Mouse (Mus musculus) heart, embryonic 16.5 days (tissue): ENCODE data around the gene Epb41l5. TPM values are rescaled to one million over a fixed set of nuclear protein-coding genes. Genes with fewer than 3 reads are reported as not detected.

Experiments
- ATAC-seq: fragments of 200-750 bp; cut with Nextera tagmentation; replicated peaks from 2 replicates; pipeline ENCODE4 v1.8.0; 2017; ENCODE audit warnings: moderate number of reproducible peaks; ENCODE audit not compliant: insufficient read depth, low FRiP score; ENCODE audit errors: extremely low read depth
- H3K27ac ChIP-seq: fragments of 300-500 bp; sonication (generic); 2 replicates; pipeline ENCODE4 v1.5.1; 2014; ENCODE audit warnings: mild to moderate bottlenecking, low read length, control low read depth, moderate library complexity
- H3K27me3 ChIP-seq: fragments of 300-500 bp; sonication (generic); 2 replicates; pipeline ENCODE4 v1.6.1; 2014; ENCODE audit warnings: low read length, mixed read lengths; ENCODE audit not compliant: control insufficient read depth, insufficient read depth
- H3K36me3 ChIP-seq: fragments of 300-500 bp; sonication (generic); 2 replicates; pipeline ENCODE4 v1.6.1; 2014; ENCODE audit not compliant: control insufficient read depth, insufficient read depth
- H3K4me1 ChIP-seq: fragments of 300-500 bp; sonication (generic); 2 replicates; pipeline ENCODE4 v1.6.1; 2014; ENCODE audit warnings: low read length, mixed read lengths; ENCODE audit not compliant: control insufficient read depth, insufficient read depth
- H3K4me2 ChIP-seq: fragments of 300-500 bp; sonication (generic); 2 replicates; pipeline ENCODE4 v1.6.1; 2014; ENCODE audit warnings: low read depth, mild to moderate bottlenecking, control low read depth, low read length
- H3K4me3 ChIP-seq: fragments of 300-500 bp; sonication (generic); 2 replicates; pipeline ENCODE4 v1.5.1; 2014; ENCODE audit warnings: mild to moderate bottlenecking, control low read depth, low read length
- H3K9ac ChIP-seq: fragments of 300-500 bp; sonication (generic); 2 replicates; pipeline ENCODE4 v1.6.1; 2014; ENCODE audit warnings: low read length, control low read depth
- H3K9me3 ChIP-seq: fragments of 300-500 bp; sonication (generic); replicated peaks from 2 replicates; pipeline ENCODE4 v1.6.1; 2016; ENCODE audit warnings: low read length; ENCODE audit not compliant: control insufficient read depth
- WGBS: fragments of 180-500 bp; shearing (Covaris S2); extraction: QIAGEN DNeasy Blood & Tissue Kit; methylation state at CpG from one replicate; pipeline ENCODE4 v1.1.7; 2014; 5-methylcytosine and 5-hydroxymethylcytosine counted together
- polyA plus RNA-seq: library from polyadenylated mRNA; unstranded; fragments of >200 nt; fragmentation: Nextera tagmentation; extraction: Ambion mirVana; gene quantifications from 2 replicates; pipeline ENCODE4 v1.2.1, GENCODE M21; 2015

The Epb41l5 gene
- polyA plus RNA-seq = 12.7 and 12.8 TPM in 2 replicates

GRCm38 (mm10) chr1:119648205-119649111 is at the start of gene Epb41l5:
Gene Epb41l5 (minus strand): TSS chr1:119649000.
- Histone ChIP-seq H3K4me1 (peaks cover 10% of the 10 kb centered on the region), H3K27me3 (no peaks in the 10 kb centered on the region), H3K4me2 (peak within 1 kb of the TSS; percentile 89), H3K36me3 (no peaks in the 10 kb centered on the region), H3K9ac (peak within 1 kb of the TSS; percentile 82), H3K27ac (peak within 1 kb of the TSS; percentile 90), H3K4me3 (peak within 1 kb of the TSS; percentile 95), H3K9me3 (no peaks in the 10 kb centered on the region)
- WGBS = under 1% methylated on average over 86 of the region's 86 CpGs
- peak; percentile 94 for ATAC-seq

- no peak overlapping the region for H3K4me3 ChIP-seq
- no peak for ATAC-seq
- no peaks in the 10 kb centered on the region for H3K4me1 ChIP-seq
- H3K9me3 ChIP-seq = no peaks in the 10 kb centered on the region
- no peak overlapping the region for H3K9ac ChIP-seq
- WGBS = 94% methylated on average over 1 of the region's 1 CpGs
- H3K36me3 ChIP-seq = peaks cover 6% of the 10 kb centered on the region
- no peak overlapping the region for H3K27ac ChIP-seq
- no peaks in the 10 kb centered on the region for H3K27me3 ChIP-seq
- H3K4me2 ChIP-seq = no peak overlapping the region
These were observed 48.1 kb upstream of the Epb41l5 start for GRCm38 (mm10) chr1:119696860-119697259.

- peaks cover 12% of the 10 kb centered on the region for H3K36me3 ChIP-seq
- no peak overlapping the region for H3K27ac ChIP-seq
- H3K4me3 ChIP-seq = no peak overlapping the region
- no peak overlapping the region for H3K4me2 ChIP-seq
- H3K9ac ChIP-seq = no peak overlapping the region
- H3K4me1 ChIP-seq = no peaks in the 10 kb centered on the region
- H3K27me3 ChIP-seq = no peaks in the 10 kb centered on the region
- WGBS = 95% methylated on average over 3 of the region's 3 CpGs
- no peaks in the 10 kb centered on the region for H3K9me3 ChIP-seq
- ATAC-seq = no peak
These were observed 37.2 kb upstream of the Epb41l5 start for GRCm38 (mm10) chr1:119685773-119686558.

GRCm38 (mm10) chr1:119681663-119682213 is 32.9 kb upstream of the Epb41l5 start:
- Histone ChIP-seq H3K27ac (no peak overlapping the region), H3K4me2 (no peak overlapping the region), H3K9me3 (no peaks in the 10 kb centered on the region), H3K36me3 (peaks cover 12% of the 10 kb centered on the region; the same call in 1 of the 2 replicates), H3K27me3 (no peaks in the 10 kb centered on the region), H3K9ac (no peak overlapping the region), H3K4me3 (no peak overlapping the region), H3K4me1 (no peaks in the 10 kb centered on the region)
- no peak for ATAC-seq
- 86% methylated on average over 2 of the region's 2 CpGs for WGBS

GRCm38 (mm10) chr1:119674984-119675383 is 26.2 kb upstream of the Epb41l5 start:
- 66% methylated on average over 1 of the region's 1 CpGs for WGBS
- no peak for ATAC-seq
- Histone ChIP-seq H3K9me3 (no peaks in the 10 kb centered on the region), H3K36me3 (peaks cover 11% of the 10 kb centered on the region; the same call in 1 of the 2 replicates), H3K4me1 (no peaks in the 10 kb centered on the region), H3K9ac (no peak overlapping the region), H3K27ac (no peak overlapping the region), H3K4me3 (no peak overlapping the region), H3K27me3 (no peaks in the 10 kb centered on the region), H3K4me2 (no peak overlapping the region)

- no peaks in the 10 kb centered on the region for H3K4me1 ChIP-seq
- ATAC-seq = no peak
- H3K4me2 ChIP-seq = no peak overlapping the region
- H3K9ac ChIP-seq = no peak overlapping the region
- no peaks in the 10 kb centered on the region for H3K9me3 ChIP-seq
- no peaks in the 10 kb centered on the region for H3K27me3 ChIP-seq
- H3K36me3 ChIP-seq = 0 out of 2 replicates have a peak, but pooled peaks cover 7% of the 10 kb centered on the region
- no peak overlapping the region for H3K27ac ChIP-seq
- no peak overlapping the region for H3K4me3 ChIP-seq
- 84% methylated on average over 7 of the region's 7 CpGs for WGBS
These were observed 18.1 kb upstream of the Epb41l5 start for GRCm38 (mm10) chr1:119666904-119667303.

GRCm38 (mm10) chr1:119654307-119654706 is 5.5 kb upstream of the Epb41l5 start:
- ATAC-seq = no peak
- H3K27me3 ChIP-seq = no peaks in the 10 kb centered on the region
- 71% methylated on average over 2 of the region's 2 CpGs for WGBS

GRCm38 (mm10) chr1:119650386-119650785 is 1.6 kb upstream of the Epb41l5 start:
- Histone ChIP-seq H3K4me2 (no peak overlapping the region), H3K9me3 (no peaks in the 10 kb centered on the region), H3K4me1 (peaks cover 10% of the 10 kb centered on the region), H3K27ac (no peak overlapping the region), H3K9ac (no peak overlapping the region), H3K27me3 (no peaks in the 10 kb centered on the region), H3K36me3 (no peaks in the 10 kb centered on the region), H3K4me3 (no peak overlapping the region)
- no peak for ATAC-seq
- WGBS = 83% methylated on average over 5 of the region's 5 CpGs

More at GRCm38 (mm10) chr1:119654307-119654706, 5.5 kb upstream of the Epb41l5 start:
- Histone ChIP-seq H3K36me3 (peaks cover 3% of the 10 kb centered on the region), H3K9me3 (no peaks in the 10 kb centered on the region), H3K4me2 (no peak overlapping the region), H3K27ac (no peak overlapping the region), H3K9ac (no peak overlapping the region), H3K4me1 (no peaks in the 10 kb centered on the region; the same call in 1 of the 2 replicates), H3K4me3 (no peak overlapping the region)
